Mouse (Mus musculus): Measurements from ENCODE around the gene Cntn1.
"Not testable (repeated sequence)": the region's sequence is repeated elsewhere in the genome, so short reads cannot be mapped to it uniquely, and the experiment has no call there.

The Cntn1 gene

GRCm38 (mm10) chr15:92344136-92344869, 293.3 kb downstream of the Cntn1 start:
- in situ Hi-C loops (cut with MboI; ENCODE audit: low pct_unique_long_range_greater_than_20kb in 1 of 2, low sequenced_read_pairs in 2 of 2, unreplicated experiment in 1 of 2), result no loop called here

DNA sequence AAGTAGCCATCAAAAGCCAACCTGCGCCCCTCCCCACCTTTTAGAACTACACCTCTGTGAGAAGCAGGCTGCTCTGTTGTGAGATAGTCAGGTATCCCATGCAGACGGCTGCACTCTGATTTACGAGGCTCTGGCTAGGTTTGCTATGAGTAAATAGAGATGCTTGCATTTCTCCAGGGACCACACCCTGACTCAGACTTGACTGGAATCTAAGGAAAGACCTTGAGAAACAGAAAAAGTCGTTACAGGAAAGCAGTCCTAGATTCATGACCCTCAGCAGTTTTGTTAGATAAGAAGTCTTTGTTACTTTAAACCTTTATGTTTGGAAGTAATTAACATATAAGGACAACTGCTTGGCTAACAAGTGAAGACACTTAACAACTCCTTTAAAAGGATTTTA, 296.5 kb downstream of the Cntn1 start:
- in situ Hi-C loops (cut with MboI; ENCODE audit: low pct_unique_long_range_greater_than_20kb in 1 of 2, low sequenced_read_pairs in 2 of 2, unreplicated experiment in 1 of 2), result no loop called here

DNA sequence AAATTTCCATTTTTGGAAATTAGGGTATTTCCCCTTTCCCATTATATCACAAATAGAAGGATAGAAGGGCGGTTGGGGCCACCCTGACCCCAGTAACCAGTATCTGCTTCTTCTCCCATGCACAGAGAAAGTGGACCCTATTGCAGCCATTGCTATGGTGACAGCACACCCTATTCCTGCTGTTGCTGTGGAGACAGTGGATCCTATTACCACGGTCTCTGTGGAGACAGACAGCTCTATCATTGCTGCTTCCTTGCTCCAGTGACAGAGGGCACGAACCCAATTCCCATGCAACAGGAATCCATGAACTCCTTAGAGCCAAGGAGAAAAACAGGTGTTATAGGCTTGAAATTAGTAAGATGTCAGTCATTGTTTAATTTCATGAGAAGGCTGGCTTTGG, 296.9 kb downstream of the Cntn1 start:
- in situ Hi-C loops (cut with MboI; ENCODE audit: low pct_unique_long_range_greater_than_20kb in 1 of 2, low sequenced_read_pairs in 2 of 2, unreplicated experiment in 1 of 2), result no loop called here

DNA sequence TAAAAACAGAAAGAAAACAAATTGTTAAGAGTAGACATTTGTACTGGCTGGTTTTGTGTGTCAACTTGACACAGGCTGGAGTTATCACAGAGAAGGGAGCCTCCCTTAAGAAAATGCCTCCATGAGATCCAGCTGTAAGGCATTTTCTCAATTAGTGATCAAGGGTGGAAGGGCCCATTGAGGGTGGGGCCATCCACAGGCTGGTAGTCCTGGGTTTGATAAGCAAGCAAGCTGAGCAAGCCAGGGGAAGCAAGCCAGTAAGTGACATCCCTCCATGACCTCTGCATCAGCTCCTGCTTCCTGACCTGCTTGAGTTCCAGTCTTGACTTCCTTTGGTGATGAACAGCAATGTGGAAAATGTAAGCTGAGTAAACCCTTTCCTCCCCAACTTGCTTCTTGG, 297.5 kb downstream of the Cntn1 start:
- in situ Hi-C loops (cut with MboI; ENCODE audit: low pct_unique_long_range_greater_than_20kb in 1 of 2, low sequenced_read_pairs in 2 of 2, unreplicated experiment in 1 of 2), result not testable (repeated sequence)

GRCm38 (mm10) chr15:92364153-92364552, 313.2 kb downstream of the Cntn1 start:
- in situ Hi-C loops (cut with MboI; ENCODE audit: low pct_unique_long_range_greater_than_20kb in 1 of 2, low sequenced_read_pairs in 2 of 2, unreplicated experiment in 1 of 2), result no loop called here

DNA sequence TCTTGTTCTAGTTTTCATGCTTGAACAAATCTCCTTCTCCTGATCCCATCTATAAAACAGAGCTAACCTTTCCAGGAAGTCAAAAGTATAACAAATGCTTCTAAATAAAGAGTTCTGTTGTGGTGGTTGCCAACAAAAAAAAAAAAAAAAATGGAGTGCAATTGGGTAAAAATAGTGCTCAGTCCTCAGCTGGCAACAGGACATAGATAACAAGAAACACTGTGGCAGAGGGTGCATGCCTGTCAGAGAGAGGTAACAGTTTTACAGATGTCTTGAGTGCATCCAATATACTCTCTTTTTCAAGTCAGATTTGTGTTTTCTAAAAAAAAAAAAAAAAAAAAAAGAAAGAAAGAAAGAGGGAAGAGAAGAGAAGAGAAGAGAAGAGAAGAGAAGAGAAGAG, 313.6 kb downstream of the Cntn1 start:
- in situ Hi-C loops (cut with MboI; ENCODE audit: low pct_unique_long_range_greater_than_20kb in 1 of 2, low sequenced_read_pairs in 2 of 2, unreplicated experiment in 1 of 2), result no loop called here
